Mouse (Mus musculus) kidney, postnatal 0 days (tissue): ENCODE measurements around the gene Hmgb1. TPM values are rescaled to one million over a fixed set of nuclear protein-coding genes. Genes with fewer than 3 reads are reported as not detected.
A peak's percentile ranks its signal among the peaks of the same experiment; 100 is the strongest.

ENCODE experiments used
- ATAC-seq: fragments of 200-750 bp; cut with Nextera tagmentation; replicated peaks from 2 replicates; pipeline ENCODE4 v1.8.0; 2017; ENCODE audit warnings: low read depth, moderate number of reproducible peaks, moderate TSS enrichment, moderate library complexity; ENCODE audit not compliant: low FRiP score
- DNase-seq: peaks from one replicate; pipeline ENCODE4 v3.0.0-alpha.2; 2016; ENCODE audit warnings: low spot score
- H3K27ac ChIP-seq: fragments of 300-500 bp; sonication (generic); 2 replicates; pipeline ENCODE4 v1.5.1; 2014; ENCODE audit warnings: mild to moderate bottlenecking
- H3K27me3 ChIP-seq: fragments of 300-500 bp; sonication (generic); 2 replicates; pipeline ENCODE4 v1.6.1; 2014; ENCODE audit warnings: low read length, mixed read lengths; ENCODE audit not compliant: insufficient read depth
- H3K36me3 ChIP-seq: fragments of 300-500 bp; sonication (generic); 2 replicates; pipeline ENCODE4 v1.6.1; 2014; ENCODE audit warnings: low read length, mixed read lengths; ENCODE audit not compliant: insufficient read depth
- H3K4me1 ChIP-seq: fragments of 300-500 bp; sonication (generic); replicated peaks from 2 replicates; pipeline ENCODE4 v1.6.1; 2014; ENCODE audit warnings: antibody characterized with exemption, low read length, mixed read lengths; ENCODE audit not compliant: insufficient read depth
- H3K4me2 ChIP-seq: fragments of 300-500 bp; sonication (generic); 2 replicates; pipeline ENCODE4 v1.6.1; 2014; ENCODE audit warnings: mild to moderate bottlenecking, low read length, moderate library complexity, mixed read lengths
- H3K4me3 ChIP-seq: fragments of 300-500 bp; sonication (generic); replicated peaks from 2 replicates; pipeline ENCODE4 v1.5.1; 2014; ENCODE audit warnings: low read depth, low read length
- H3K9ac ChIP-seq: fragments of 300-500 bp; sonication (generic); 2 replicates; pipeline ENCODE4 v1.6.1; 2014; ENCODE audit warnings: low read depth, low read length
- H3K9me3 ChIP-seq: fragments of 300-500 bp; sonication (generic); replicated peaks from 2 replicates; pipeline ENCODE4 v1.6.1; 2016; ENCODE audit warnings: low read length, inconsistent platforms, mixed read lengths
- CTCF ChIP-seq: IDR thresholded peaks from 2 replicates; pipeline ENCODE4 v1.5.1; 2016; ENCODE audit warnings: antibody characterized with exemption, low read depth, mild to moderate bottlenecking, moderate library complexity
- WGBS: fragments of 180-500 bp; shearing (Covaris S2); extraction: QIAGEN DNeasy Blood & Tissue Kit; methylation state at CpG from one replicate; pipeline ENCODE4 v1.1.7; 2014; 5-methylcytosine and 5-hydroxymethylcytosine counted together
- polyA plus RNA-seq: library from polyadenylated mRNA; unstranded; fragments of >200 nt; fragmentation: Nextera tagmentation; extraction: Ambion mirVana; gene quantifications from 2 replicates; pipeline ENCODE4 v1.2.1, GENCODE M21; 2015

The Hmgb1 gene
- polyA plus RNA-seq, 1 experiment from 2014 or later = 1,196 TPM

DNA sequence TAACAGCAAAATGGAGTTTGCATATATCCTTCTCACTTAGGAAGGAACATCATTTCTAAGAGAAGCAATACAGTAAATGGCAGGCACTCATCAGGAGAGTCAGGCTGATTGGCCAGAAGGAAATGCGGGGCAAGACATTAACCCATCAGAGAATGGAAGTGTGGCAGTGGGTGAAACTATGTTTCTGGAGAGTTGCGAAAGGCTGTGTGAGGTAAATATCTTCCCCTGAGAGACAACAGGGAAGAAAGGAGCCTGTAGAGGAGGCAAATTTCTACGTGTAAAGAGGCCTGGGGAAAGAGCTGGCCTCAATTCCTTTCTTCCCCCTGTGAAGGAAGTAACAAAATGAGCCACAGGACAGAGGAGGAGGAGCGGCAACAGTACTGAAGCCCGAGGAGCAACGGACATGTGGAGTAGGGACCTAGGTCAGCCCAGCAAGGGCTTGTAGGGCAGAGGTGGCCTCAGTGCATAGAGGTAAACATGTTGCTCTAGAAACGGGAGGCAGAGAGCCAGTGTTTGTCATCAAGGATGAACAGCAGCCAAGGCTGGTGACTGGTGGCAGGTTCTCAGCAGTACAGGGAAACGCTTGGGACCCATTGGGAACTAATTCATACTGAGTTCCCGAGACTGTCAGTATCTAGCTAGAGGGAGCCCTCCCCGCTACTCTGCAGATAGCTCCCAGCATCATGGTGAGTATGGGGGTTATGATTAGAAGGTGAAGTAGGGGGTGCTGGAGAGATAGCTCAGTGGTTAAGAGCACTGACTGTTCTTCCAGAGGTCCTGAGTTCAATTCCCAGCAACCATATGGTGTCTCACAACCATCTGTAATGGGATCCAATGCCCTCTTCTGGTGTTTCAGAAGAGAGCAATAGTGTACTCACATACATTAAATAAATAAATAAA is 48.6 kb downstream of the Hmgb1 start:
- no peak overlapping the region for H3K4me2 ChIP-seq
- ATAC-seq (no peak), DNase-seq (no peak)
- H3K27me3 ChIP-seq = no peaks in the 10 kb centered on the region
- WGBS = 80% methylated on average over 10 of the region's 10 CpGs
- H3K9me3 ChIP-seq = no peaks in the 10 kb centered on the region
- H3K9ac ChIP-seq = no peak overlapping the region
- H3K4me3 ChIP-seq = no peak overlapping the region
- no peak overlapping the region for H3K27ac ChIP-seq
- no peaks in the 10 kb centered on the region for H3K4me1 ChIP-seq
- H3K36me3 ChIP-seq = no peaks in the 10 kb centered on the region
- no peak for TF ChIP-seq CTCF

DNA sequence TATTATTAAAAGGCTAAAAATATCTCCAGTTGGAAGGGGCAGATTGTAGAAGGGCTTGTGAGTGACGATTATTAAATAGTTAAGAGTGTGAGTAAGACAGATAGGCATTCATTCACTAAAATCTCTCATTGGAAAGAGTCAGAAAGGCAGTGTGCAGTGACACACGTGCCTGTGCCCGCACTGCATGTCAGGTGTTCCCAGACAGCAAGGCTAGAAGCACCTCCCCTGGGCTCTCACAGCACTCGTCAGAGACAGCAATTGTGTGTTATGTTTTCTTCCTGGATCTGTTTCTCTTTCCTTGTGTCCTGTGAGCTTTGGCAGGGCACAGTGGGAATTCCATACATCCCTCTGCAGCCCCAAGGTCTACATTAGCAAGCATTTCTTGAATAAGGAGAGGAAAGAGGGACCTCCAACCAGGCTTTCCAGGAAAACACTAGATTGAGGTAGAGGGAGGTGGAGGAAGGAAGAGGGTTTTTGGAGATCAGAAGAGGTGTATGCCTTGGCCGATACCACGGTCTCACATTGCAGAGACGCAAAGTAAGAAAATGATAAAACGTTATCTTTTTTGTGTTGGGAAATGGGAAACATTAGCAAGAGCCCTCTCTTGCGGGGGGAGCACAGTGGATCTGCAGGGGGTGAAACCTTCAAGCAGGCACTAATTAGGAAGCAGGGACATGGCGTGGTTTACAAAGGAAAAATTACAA is 49.4 kb downstream of the Hmgb1 start:
- no peak overlapping the region for H3K9ac ChIP-seq
- no peak overlapping the region for H3K4me2 ChIP-seq
- no peaks in the 10 kb centered on the region for H3K36me3 ChIP-seq
- no peak overlapping the region for H3K27ac ChIP-seq
- DNase-seq (no peak), ATAC-seq (no peak)
- H3K4me1 ChIP-seq = no peaks in the 10 kb centered on the region
- no peaks in the 10 kb centered on the region for H3K27me3 ChIP-seq
- no peak overlapping the region for H3K4me3 ChIP-seq
- TF ChIP-seq CTCF = no peak
- 75% methylated on average over 10 of the region's 10 CpGs for WGBS
- no peaks in the 10 kb centered on the region for H3K9me3 ChIP-seq

DNA sequence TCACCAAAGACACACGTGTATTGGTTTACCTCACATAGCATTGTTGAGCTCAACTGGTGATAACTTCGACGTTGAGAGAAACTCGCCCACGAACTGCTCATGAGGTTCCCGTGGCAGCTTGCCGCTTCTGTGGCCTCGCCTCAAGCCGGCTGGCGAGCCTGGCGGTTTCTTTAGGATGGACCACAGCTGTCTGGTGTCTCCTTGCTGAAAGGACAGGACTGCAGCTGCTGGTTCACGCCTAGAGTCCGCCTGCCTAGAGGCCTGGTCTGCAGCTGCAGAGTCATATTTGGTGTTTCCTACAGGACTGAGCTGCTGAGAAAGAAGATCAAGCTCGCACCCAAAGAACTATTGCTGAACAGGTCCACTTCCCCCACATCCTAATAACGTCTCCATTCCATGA is 55.8 kb downstream of the Hmgb1 start:
- DNase-seq (peak; percentile 50), ATAC-seq (no peak)
- Histone ChIP-seq H3K4me2 (no peak overlapping the region), H3K36me3 (no peaks in the 10 kb centered on the region), H3K4me3 (no peak overlapping the region), H3K4me1 (no peaks in the 10 kb centered on the region), H3K27me3 (no peaks in the 10 kb centered on the region), H3K27ac (no peak overlapping the region), H3K9me3 (no peaks in the 10 kb centered on the region), H3K9ac (no peak overlapping the region)
- 60% methylated on average over 15 of the region's 15 CpGs for WGBS
- TF ChIP-seq CTCF = no peak

DNA sequence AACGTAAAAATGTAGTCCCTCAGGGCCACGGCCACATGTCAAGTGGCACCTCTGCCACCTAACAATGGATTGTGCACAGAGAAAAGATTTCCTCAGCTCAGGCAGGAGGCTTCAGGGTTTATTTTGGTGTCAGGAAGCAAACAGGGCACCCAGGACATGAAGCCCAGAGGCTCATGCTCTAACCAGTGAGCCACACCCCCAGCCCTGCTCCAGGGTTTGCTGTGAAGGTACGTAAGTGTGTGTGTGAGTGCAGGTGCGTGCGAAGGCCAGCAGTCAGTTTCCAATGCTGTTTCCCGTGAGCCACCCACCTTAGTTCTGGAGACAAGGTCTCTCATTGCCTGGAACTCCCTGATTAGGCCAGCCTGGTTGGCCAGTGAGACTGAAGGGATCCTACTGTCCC is 60.5 kb downstream of the Hmgb1 start:
- no peak for TF ChIP-seq CTCF
- ATAC-seq = no peak

DNA sequence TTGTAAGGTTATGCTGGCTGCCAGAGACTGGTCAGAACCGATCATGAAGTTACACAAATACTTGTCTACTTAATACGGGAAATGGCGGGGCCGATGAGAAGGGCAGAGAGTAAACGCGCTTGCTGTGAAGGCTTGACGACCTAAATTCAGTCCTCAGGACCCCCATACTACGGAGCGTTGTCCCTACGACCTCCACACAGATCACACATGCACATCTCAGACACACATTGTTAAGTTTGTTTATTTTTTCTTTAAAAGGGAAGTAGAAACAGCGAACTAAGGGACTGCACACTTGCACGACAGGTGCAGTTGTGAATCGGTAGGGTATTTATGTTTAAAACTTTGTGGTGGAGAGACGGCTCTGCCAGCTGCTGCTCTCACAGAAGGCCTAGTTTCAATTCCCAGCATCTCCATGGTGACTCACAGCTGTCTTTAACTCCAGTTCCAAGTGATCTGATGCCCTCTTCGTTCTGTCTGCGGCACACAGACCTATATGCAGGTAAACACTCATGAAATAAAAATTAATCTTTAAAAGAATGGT is 64.9 kb downstream of the Hmgb1 start:
- Histone ChIP-seq H3K4me1 (no peaks in the 10 kb centered on the region), H3K36me3 (no peaks in the 10 kb centered on the region), H3K27ac (no peak overlapping the region), H3K4me2 (no peak overlapping the region), H3K4me3 (no peak overlapping the region), H3K9me3 (no peaks in the 10 kb centered on the region), H3K9ac (no peak overlapping the region), H3K27me3 (no peaks in the 10 kb centered on the region)
- 73% methylated on average over 16 of the region's 16 CpGs for WGBS
- DNase-seq (no peak), ATAC-seq (no peak)
- TF ChIP-seq CTCF = no peak

More for the DNA sequence above, 60.5 kb downstream of the Hmgb1 start:
- Histone ChIP-seq H3K4me1 (no peaks in the 10 kb centered on the region), H3K4me2 (no peak overlapping the region), H3K9ac (no peak overlapping the region), H3K27me3 (no peaks in the 10 kb centered on the region), H3K9me3 (no peaks in the 10 kb centered on the region), H3K36me3 (no peaks in the 10 kb centered on the region), H3K27ac (no peak overlapping the region), H3K4me3 (no peak overlapping the region)
- no peak for DNase-seq
- WGBS = 92% methylated on average over 6 of the region's 6 CpGs

DNA sequence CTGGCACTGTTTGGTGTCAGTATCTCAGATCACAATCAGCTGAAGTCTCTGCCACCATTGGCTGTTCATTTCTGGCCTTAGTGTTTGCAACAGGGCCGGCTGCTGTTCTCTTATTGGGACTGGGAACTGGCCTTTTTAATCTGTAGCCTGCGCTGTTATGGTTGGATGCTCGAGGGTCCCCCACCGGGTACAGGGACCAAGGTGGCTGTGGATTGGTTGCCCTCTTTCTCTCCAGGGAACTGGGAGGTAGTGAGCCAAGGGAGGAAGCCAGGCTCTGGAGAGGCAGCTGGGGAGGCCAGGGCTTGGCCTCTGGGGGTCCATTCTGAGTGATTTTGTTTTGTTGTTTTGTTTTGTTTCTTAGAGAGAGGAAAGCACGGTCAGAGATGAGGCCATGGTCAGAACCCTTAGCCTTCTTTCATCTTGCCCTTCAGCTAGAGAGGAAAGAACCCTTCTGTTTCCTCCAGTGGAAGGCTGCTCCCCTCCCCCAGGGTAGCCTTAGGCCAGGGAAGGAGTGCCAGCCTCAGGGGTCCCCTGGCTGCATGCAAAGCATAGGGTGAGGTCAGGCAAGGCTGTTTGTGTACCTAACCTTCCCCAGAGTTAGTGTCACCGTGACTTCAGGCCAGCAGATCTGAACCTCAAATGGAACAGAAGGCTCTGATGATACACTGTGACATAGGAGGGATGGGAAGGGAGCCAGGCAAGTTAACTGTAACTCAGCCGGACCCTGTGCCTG is 66.3 kb downstream of the Hmgb1 start:
- Histone ChIP-seq H3K9me3 (no peaks in the 10 kb centered on the region), H3K9ac (no peak overlapping the region), H3K4me2 (no peak overlapping the region), H3K36me3 (no peaks in the 10 kb centered on the region), H3K4me3 (no peak overlapping the region), H3K27me3 (no peaks in the 10 kb centered on the region), H3K27ac (no peak overlapping the region), H3K4me1 (no peaks in the 10 kb centered on the region)
- TF ChIP-seq CTCF = no peak
- 35% methylated on average over 7 of the region's 7 CpGs for WGBS
- ATAC-seq (no peak), DNase-seq (no peak)
